Mouse (Mus musculus): ENCODE results near the gene Washc4. TPM values are rescaled to one million over a fixed set of nuclear protein-coding genes. Genes with fewer than 3 reads are reported as not detected.

The Washc4 gene
- polyA plus RNA-seq, 1 experiment from 2014 or later, result 38.9 TPM

GRCm38 (mm10) chr10:83628241-83628640 is 84.7 kb downstream of the Washc4 start:
- Histone ChIP-seq H3K4me1 (replicated peaks) (peaks cover 8% of the 10 kb centered on the region), H3K36me3 (peaks cover 63% of the 10 kb centered on the region), H3K4me2 (no peak overlapping the region), H3K9ac (no peak overlapping the region), H3K4me3 (no peak overlapping the region), H3K27me3 (no peaks in the 10 kb centered on the region), H3K27ac (no peak overlapping the region), H3K9me3 (no peaks in the 10 kb centered on the region)
- 96% methylated on average over 4 of the region's 4 CpGs for WGBS
- ATAC-seq (ENCODE audit: low FRiP score), result no peak

DNA sequence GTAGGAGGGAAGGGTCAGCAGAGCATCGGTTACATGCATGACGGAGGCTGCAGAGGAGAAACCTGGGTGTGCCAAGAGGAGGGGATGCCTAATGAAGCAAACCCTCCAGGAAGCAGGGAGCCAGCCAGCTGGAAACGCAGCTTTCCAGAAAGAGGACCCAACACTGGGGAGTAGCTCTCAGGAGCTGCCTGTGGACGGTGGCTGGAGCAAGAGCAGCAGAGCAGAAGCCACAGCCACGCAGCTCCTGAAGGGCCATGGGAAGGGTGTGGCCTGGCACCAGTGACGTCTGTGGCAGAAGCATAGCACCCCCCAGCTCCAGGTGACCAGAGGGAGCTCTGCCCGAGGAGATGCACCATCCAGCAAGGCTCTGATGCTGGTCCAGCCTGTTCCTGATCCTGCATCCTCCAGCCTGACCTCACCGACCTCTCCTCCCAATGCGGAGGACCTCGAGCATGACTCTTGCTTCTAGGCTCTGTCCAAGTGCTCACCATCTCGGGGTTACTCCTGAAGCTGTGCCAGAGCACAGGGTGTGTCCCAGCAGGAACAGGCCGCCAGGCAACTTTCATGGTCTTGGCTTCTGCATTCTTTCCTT is 85.7 kb downstream of the Washc4 start:
- no peaks in the 10 kb centered on the region for H3K9me3 ChIP-seq
- 87% methylated on average over 12 of the region's 12 CpGs for WGBS
- no peak overlapping the region for H3K9ac ChIP-seq
- no peak overlapping the region for H3K4me3 ChIP-seq
- no peaks in the 10 kb centered on the region for H3K27me3 ChIP-seq
- H3K4me2 ChIP-seq, result no peak overlapping the region
- peaks cover 9% of the 10 kb centered on the region for H3K4me1 ChIP-seq (replicated peaks)
- peaks cover 59% of the 10 kb centered on the region for H3K36me3 ChIP-seq
- no peak overlapping the region for H3K27ac ChIP-seq
- no peak for ATAC-seq (ENCODE audit: low FRiP score)

DNA sequence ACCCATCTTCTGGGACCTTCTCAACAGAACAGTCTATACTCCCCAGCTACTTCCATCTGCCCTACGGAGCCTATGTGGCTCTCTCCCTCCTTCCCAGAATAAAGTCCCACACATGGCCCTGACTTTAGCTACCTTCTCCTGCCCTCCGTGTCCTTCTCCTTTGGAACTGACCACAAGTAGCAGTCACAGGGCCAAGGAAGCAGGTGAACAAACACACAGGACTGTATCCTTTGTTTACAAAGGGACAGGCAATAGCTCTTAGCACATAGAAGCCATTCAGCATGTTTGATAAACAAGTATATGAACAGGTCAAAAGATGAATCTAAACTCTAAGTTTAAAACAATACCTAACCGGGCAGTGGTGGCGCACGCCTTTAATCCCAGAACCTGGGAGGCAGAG is 86.3 kb downstream of the Washc4 start:
- WGBS, result 97% methylated on average over 5 of the region's 5 CpGs
- no peak for ATAC-seq (ENCODE audit: low FRiP score)
- no peaks in the 10 kb centered on the region for H3K9me3 ChIP-seq
- no peaks in the 10 kb centered on the region for H3K27me3 ChIP-seq
- H3K4me3 ChIP-seq, result no peak overlapping the region
- H3K36me3 ChIP-seq, result peaks cover 53% of the 10 kb centered on the region
- no peak overlapping the region for H3K9ac ChIP-seq
- no peak overlapping the region for H3K27ac ChIP-seq
- H3K4me2 ChIP-seq, result no peak overlapping the region
- H3K4me1 ChIP-seq (replicated peaks), result peaks cover 15% of the 10 kb centered on the region

DNA sequence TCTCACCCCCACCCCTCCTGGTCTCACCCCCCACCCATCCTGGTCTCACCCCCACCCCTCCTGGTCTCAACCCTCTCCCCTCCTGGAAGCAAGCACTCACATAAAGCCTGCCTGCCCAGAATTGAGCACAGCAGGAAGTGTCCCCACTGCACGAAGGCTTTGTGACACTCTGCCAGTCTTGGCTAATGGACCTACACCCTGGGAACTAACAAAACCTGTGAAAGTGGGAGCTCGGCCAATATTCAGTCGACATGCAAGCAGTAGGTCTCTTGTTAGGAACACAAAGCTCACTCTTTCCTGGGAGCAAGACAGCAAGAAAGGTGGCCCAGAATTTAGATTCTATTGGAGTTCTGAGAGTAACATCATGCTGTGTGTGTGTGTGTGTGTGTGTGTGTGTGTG is 87.3 kb downstream of the Washc4 start:
- Histone ChIP-seq H3K9ac (no peak overlapping the region), H3K4me2 (no peak overlapping the region), H3K4me3 (no peak overlapping the region), H3K27ac (peak overlapping the region; percentile 52; the same call in 1 of the 2 replicates), H3K27me3 (no peaks in the 10 kb centered on the region), H3K9me3 (no peaks in the 10 kb centered on the region), H3K4me1 (replicated peaks) (peaks cover 16% of the 10 kb centered on the region), H3K36me3 (peaks cover 43% of the 10 kb centered on the region)
- WGBS, result 53% methylated on average over 3 of the region's 3 CpGs
- no peak for ATAC-seq (ENCODE audit: low FRiP score)

GRCm38 (mm10) chr10:83631775-83632174 is 88.2 kb downstream of the Washc4 start:
- 85% methylated on average over 10 of the region's 10 CpGs for WGBS
- no peak for ATAC-seq (ENCODE audit: low FRiP score)

DNA sequence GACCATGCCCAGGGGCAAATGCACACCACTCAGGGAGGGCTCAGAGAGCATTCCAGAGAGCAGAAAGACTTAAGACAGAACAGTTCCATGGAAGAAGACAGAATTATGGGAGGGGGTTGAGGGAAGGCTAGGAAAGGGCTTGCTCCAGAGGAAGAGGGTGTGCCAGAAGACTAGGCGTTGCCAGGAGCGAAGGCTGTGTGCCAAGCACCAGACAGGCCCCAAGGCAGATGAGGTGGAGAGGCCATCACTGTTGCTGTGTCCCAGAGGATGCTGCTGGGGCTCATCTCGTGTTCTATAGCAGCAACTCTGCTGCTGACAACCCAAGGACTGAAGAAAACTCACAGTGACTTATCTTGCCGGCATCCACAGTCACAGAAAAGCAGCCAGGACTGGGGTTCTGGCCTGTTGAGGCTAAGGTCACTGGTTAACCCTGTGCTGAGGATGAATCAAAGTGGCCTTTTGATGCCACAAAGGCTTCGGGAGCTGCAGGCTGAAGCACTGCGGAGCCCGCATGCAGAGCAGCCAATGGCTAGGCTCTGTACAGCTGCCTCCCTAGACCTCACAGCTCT is 89.3 kb downstream of the Washc4 start:
- Histone ChIP-seq H3K27me3 (no peaks in the 10 kb centered on the region), H3K9me3 (no peaks in the 10 kb centered on the region), H3K9ac (no peak overlapping the region), H3K4me3 (no peak overlapping the region), H3K36me3 (peaks cover 24% of the 10 kb centered on the region), H3K4me2 (no peak overlapping the region), H3K27ac (no peak overlapping the region), H3K4me1 (replicated peaks) (peaks cover 20% of the 10 kb centered on the region)
- WGBS, result 66% methylated on average over 7 of the region's 7 CpGs
- no peak for ATAC-seq (ENCODE audit: low FRiP score)

More at GRCm38 (mm10) chr10:83631775-83632174, 88.2 kb downstream of the Washc4 start:
- Histone ChIP-seq H3K9me3 (no peaks in the 10 kb centered on the region), H3K4me3 (no peak overlapping the region), H3K4me1 (replicated peaks) (peaks cover 16% of the 10 kb centered on the region), H3K4me2 (no peak overlapping the region), H3K9ac (no peak overlapping the region), H3K27ac (peak overlapping the region; percentile 52; the same call in 1 of the 2 replicates), H3K36me3 (peaks cover 35% of the 10 kb centered on the region), H3K27me3 (no peaks in the 10 kb centered on the region)

GRCm38 (mm10) chr10:83634461-83634860 is 90.9 kb downstream of the Washc4 start:
- ATAC-seq (ENCODE audit: low FRiP score), result no peak
- 32% methylated on average over 5 of the region's 5 CpGs for WGBS
- Histone ChIP-seq H3K4me1 (replicated peaks) (peaks cover 20% of the 10 kb centered on the region), H3K4me3 (no peak overlapping the region), H3K9ac (0 out of 2 replicates have a peak overlapping the region, but pooled peaks have one; percentile 14), H3K9me3 (no peaks in the 10 kb centered on the region), H3K27me3 (no peaks in the 10 kb centered on the region), H3K27ac (no peak overlapping the region), H3K36me3 (peaks cover 19% of the 10 kb centered on the region), H3K4me2 (no peak overlapping the region)

DNA sequence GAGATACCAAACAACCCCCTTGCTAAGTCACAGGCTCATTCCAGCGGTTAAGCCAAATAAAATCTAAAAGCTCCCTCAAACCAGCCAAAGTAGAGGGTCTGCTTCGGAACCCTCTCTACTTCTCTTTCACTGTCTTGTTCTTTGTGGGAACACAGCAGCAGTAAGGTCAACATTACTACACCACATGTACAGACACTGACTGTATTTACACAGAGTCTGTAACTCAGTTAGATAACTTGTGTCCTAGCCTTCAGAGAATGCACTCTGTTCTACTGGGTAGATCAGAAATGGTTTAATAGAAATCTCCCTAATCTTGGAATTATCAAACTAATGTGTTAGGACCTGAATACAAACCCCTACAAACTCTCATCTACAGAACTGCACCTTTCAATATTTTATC is 92.6 kb downstream of the Washc4 start:
- H3K9ac ChIP-seq, result no peak overlapping the region
- H3K4me1 ChIP-seq (replicated peaks), result peaks cover 27% of the 10 kb centered on the region
- 83% methylated on average over 2 of the region's 2 CpGs for WGBS
- H3K9me3 ChIP-seq, result no peaks in the 10 kb centered on the region
- peaks cover 21% of the 10 kb centered on the region for H3K36me3 ChIP-seq
- H3K4me3 ChIP-seq, result no peak overlapping the region
- H3K4me2 ChIP-seq, result no peak overlapping the region
- ATAC-seq (ENCODE audit: low FRiP score), result no peak
- no peak overlapping the region for H3K27ac ChIP-seq
- no peaks in the 10 kb centered on the region for H3K27me3 ChIP-seq

GRCm38 (mm10) chr10:83637295-83637694 is 93.7 kb downstream of the Washc4 start:
- 42% methylated on average over 6 of the region's 6 CpGs for WGBS
- Histone ChIP-seq H3K27ac (no peak overlapping the region), H3K4me2 (no peak overlapping the region), H3K9ac (no peak overlapping the region), H3K4me1 (replicated peaks) (peaks cover 29% of the 10 kb centered on the region), H3K4me3 (no peak overlapping the region), H3K36me3 (peaks cover 11% of the 10 kb centered on the region), H3K27me3 (no peaks in the 10 kb centered on the region), H3K9me3 (no peaks in the 10 kb centered on the region)
- no peak for ATAC-seq (ENCODE audit: low FRiP score)

GRCm38 (mm10) chr10:83639881-83640386 is 96.4 kb downstream of the Washc4 start:
- WGBS, result 48% methylated on average over 10 of the region's 10 CpGs
- Histone ChIP-seq H3K9me3 (no peaks in the 10 kb centered on the region), H3K9ac (no peak overlapping the region), H3K27ac (no peak overlapping the region), H3K4me3 (no peak overlapping the region), H3K36me3 (peaks cover 8% of the 10 kb centered on the region; the same call in 1 of the 2 replicates), H3K4me2 (no peak overlapping the region), H3K4me1 (replicated peaks) (peaks cover 30% of the 10 kb centered on the region), H3K27me3 (no peaks in the 10 kb centered on the region)
- ATAC-seq (ENCODE audit: low FRiP score), result no peak

DNA sequence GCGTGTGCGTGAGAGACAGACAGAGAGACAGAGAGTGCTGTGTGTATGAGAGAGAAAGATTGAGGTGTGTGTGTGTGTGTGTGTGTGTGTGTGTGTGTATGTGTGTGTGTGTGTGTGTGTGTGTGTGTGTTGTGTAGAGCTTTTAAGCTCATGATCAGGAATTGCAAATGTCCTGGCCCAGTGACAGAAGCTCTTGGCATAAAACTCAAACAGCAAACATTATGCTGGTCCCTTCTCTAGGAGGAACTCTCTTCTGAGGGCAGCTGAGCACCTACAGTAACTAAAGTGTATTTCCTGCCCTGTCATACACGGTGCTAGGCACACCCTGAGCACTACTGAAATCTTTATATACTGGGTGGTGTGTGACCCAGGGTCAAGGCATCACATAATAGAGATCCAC is 98.1 kb downstream of the Washc4 start:
- Histone ChIP-seq H3K4me2 (no peak overlapping the region), H3K9me3 (no peaks in the 10 kb centered on the region), H3K27ac (no peak overlapping the region), H3K9ac (no peak overlapping the region), H3K36me3 (peaks cover 8% of the 10 kb centered on the region; the same call in 1 of the 2 replicates), H3K4me1 (replicated peaks) (peaks cover 45% of the 10 kb centered on the region), H3K27me3 (no peaks in the 10 kb centered on the region), H3K4me3 (no peak overlapping the region)
- ATAC-seq (ENCODE audit: low FRiP score), result no peak
- WGBS, result 89% methylated on average over 3 of the region's 3 CpGs

DNA sequence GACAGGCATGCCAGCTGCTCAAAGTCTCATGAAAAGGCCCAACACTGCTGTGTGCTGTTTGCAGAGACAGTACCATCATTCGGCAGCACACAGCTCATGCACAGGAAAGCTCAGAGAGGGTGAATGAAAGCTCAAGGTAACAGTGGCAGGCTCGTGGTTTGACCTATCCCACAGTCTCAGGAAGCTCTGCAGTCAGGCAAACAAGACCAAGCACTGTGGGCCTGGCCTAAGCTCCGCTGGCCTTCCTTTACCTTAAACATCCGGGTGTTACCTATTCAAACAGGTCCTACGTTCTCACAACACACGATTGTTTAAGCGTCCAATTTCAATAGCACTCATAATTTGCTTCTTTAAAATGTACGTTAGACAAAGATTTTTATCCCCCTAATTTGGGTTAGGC is 100.6 kb downstream of the Washc4 start:
- Histone ChIP-seq H3K27me3 (no peaks in the 10 kb centered on the region), H3K27ac (no peak overlapping the region), H3K4me3 (no peak overlapping the region), H3K9me3 (no peaks in the 10 kb centered on the region), H3K4me1 (replicated peaks) (peaks cover 56% of the 10 kb centered on the region), H3K9ac (peak overlapping the region; percentile 6; the same call in 1 of the 2 replicates), H3K4me2 (no peak overlapping the region), H3K36me3 (peaks cover 6% of the 10 kb centered on the region; the same call in 1 of the 2 replicates)
- ATAC-seq (ENCODE audit: low FRiP score), result no peak
- WGBS, result 80% methylated on average over 8 of the region's 8 CpGs
